Mouse (Mus musculus) lung, postnatal 10 days (tissue): ENCODE results near the gene Gm3411.
"Not testable (repeated sequence)": the region's sequence is repeated elsewhere in the genome, so short reads cannot be mapped to it uniquely, and the experiment has no call there.

Source experiments
- DNase-seq: peaks from one replicate; pipeline ENCODE4 v3.0.0; 2021

Gene Gm3411

GRCm38 (mm10) chr14:6286931-6287715 lies at the start of gene Gm3411:
Gene Gm3411 (minus strand): TSS chr14:6287250.
- peak; percentile 71 for DNase-seq

- not testable (repeated sequence) for DNase-seq
These were observed 17.7 kb upstream of the Gm3411 start, which contains the start of gene Gm21103 for GRCm38 (mm10) chr14:6304743-6305142. Gene Gm21103 (minus strand): TSS chr14:6304843.

GRCm38 (mm10) chr14:6219192-6219591 lies 67.9 kb downstream of the Gm3411 start, which contains the start of gene Gm21560:
Gene Gm21560 (minus strand): TSS chr14:6219292.
- not testable (repeated sequence) for DNase-seq
